Mouse (Mus musculus) kidney, postnatal 14 days (tissue): ENCODE results near the gene Mrps15.
A peak's percentile ranks its signal among the peaks of the same experiment; 100 is the strongest.
"Not testable (repeated sequence)": the region's sequence is repeated elsewhere in the genome, so short reads cannot be mapped to it uniquely, and the experiment has no call there.

Experiments
- DNase-seq: peaks from one replicate; pipeline ENCODE4 v3.0.0; 2022; ENCODE audit warnings: mixed read lengths

Gene Mrps15

DNA sequence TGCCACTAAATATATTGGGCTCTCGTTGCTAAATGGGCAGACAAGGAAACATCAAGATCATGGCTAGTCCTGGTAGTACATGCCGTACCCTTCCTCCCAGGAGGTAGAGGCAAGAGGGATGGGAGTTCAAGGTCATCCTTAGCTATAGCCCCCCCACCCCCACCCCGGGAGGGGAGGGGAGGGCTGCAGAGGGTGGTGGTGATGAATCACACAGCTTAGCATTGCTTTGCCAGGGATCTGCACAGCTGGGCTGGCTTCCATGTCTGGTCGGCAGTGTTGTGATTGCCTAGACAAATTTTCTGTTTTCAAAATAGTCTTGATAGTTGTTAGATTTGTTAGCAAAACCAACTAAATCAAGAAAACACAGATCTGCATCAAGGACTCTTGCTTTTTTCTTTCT, 32.5 kb downstream of the Mrps15 start:
- DNase-seq = no peak

DNA sequence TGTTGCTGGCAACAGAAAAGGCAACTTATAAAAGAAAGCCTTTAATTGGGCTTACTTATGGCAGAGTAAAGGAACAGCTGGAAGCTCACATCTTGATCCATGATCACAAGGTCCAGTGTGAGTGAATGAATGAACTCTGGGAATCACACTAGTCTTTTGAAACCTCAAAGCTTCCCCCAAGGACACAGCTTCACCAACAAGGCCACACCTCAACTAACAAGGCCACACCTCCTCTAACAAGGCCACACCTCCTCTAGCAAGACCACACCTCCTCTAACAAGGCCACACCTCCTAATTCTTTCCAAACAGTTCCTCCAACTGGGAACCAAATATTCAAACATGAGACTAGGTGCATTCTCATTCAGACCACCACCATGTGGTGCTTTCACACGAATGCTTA, 34.9 kb downstream of the Mrps15 start:
- DNase-seq = no peak

DNA sequence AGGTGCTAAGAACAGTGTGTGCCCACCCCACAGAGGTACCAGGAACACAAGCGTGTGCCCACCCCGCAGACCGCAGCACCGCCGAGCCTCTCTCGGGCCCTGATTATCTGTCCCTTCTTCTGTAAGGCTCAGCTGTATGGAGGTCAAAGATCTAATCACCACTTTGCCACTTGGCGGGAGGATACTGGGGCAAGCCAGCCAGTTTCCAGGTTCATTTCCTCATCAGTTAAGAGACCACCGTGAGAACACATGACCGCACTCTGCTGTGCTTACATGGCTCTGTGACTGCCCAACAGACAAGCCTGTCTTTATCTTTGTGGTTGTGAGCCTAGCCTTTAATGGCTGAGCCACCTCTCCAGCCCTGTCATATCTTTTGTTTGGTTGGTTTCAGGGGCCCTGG, 36.3 kb downstream of the Mrps15 start:
- DNase-seq = no peak

DNA sequence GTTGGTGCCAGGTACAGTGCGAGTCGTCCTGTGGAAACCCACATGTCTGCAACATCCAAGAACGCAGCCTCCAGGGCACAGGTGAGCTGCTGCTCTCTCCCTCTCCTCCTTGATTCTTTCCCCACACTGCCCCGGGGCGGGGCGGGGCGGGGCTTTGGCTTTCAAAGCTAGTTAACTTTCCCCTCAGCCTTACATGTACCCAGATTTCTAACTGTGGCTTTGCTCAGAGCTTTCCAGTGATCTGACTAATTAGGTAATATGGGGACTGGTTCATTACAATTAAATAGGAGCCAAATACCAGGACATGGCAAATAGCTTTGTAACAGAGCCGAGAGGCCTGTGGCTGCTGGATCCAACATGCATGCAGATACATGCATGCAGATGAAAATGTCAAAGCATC, 37.7 kb downstream of the Mrps15 start:
- no peak for DNase-seq

DNA sequence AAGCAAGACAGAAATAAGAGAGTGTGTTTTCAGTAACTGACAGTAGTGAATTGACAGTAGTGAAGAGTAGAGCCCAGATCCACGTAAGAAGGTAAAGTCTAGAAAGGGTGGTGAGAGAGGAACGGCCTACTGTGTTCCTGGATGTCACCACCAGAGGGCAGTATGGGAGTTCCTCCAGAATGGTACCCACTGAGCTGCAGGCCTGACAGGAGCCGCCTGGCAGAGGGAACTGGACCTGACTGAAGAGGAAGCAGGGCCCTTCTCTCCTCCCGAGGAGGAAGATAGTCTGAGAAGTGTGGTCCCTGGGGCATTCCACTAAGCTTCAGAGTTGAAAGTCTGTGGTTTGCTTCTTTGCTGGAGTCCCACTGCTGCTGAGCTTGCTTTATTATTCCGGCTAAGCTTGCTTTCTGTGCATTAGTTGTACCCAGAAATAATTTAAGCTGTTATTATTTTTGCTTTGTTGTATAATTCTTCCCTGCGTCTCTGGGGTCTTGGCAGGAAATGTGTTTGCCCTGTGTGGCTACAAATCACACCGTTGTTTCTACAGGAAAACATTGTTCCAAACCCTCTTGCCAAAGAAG, 39.4 kb downstream of the Mrps15 start:
- peak; percentile 89 for DNase-seq

DNA sequence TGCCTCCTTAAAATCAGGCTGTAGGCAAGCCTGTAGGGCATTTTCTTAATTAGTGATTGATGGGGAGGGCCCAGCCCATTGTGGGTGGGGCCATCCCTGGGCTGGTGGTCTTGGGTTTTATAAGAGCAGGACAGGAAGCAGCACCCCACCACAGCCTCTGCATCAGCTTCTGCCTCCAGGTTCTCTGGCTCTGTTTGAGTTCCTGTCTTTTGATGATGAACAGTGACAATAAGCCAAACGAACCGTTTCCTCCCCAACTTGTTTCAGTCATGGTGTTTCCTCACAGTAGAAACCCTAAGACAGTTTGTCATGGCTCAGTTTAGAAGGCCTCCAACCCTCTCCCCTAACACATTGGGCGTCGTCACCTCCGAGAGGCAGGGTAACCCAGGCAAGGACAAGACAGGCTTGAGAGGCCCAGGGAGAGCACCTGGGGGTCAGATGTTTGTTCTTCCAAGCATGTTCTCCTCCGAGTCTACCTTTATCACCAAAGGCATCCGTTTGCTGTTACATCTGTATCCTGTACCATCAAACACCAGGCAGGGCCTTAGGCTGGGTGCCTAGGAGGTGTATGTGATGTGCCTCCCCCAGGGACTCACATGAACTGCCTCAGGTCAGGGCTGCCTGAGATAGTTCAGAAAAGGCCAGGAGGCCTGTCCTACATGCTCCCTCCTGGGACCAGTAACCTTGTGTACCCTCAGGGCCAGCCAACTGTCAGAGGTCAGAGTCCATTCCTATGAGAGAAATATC, 43.5 kb downstream of the Mrps15 start:
- DNase-seq = no peak

DNA sequence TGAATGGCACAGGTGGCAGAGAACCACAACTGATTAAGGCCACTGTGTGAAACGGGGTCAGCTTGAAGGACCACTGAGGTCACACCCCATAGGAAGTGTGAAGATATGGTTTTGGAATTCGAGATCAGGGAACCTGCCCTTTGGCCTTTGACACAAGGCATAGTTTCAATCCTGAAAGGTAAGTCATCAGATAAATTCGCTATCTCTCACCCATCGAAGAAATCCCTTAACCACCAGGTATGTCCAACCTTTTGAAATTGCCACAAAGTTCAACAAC, 44.1 kb downstream of the Mrps15 start:
- no peak for DNase-seq

DNA sequence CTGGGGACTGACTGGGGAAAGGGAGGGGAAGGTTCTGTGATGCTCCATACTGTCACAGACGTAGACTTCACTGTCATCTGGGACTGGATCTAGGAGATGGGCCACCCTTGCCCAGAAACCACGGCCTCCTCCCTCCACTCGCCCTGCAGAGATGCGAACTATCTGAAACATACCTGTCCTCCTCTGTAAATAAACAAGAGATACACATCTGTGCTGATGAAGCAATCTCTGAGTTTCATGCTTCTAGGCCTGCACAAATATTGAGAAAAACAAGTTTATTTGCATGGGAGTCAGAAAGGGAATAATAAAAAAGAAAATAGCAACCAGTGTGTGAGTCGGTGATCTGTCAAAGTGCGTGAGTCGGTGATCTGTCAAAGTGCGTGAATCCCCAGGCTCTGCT, 45.1 kb downstream of the Mrps15 start:
- DNase-seq = no peak

DNA sequence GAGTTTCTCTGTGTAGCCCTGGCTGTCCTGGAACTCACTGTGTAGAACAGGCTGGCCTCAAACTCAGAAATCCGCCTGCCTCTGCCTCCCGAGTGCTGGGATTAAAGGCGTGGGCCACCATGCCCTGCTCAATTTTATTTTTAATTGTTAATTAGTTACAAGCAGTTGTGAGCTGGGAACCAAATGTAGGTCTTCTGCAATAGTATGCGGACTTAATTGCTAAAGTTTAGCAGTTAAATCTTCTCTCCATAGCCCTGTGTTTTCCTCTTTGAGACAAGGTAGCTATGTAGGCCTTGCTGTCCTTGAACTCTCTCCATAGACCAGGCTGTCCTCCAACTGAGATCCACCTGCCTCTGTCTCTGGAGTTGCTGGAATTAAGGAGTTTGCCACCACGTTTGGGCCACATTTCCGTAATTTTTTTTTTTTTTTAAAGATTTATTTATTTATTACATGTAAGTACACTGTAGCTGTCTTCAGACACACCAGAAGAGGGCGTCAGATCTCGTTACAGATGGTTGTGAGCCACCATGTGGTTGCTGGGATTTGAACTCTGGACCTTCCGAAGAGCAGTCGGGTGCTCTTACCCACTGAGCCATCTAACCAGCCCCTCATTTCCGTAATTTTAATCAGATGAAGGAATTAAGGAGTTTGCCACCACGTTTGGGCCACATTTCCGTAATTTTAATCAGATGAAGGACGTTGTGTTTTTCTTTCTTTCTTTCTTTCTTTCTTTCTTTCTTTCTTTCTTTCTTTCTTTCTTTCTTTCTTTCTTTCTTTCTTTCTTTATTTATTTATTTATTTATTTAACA, 49.1 kb downstream of the Mrps15 start:
- DNase-seq = not testable (repeated sequence)

DNA sequence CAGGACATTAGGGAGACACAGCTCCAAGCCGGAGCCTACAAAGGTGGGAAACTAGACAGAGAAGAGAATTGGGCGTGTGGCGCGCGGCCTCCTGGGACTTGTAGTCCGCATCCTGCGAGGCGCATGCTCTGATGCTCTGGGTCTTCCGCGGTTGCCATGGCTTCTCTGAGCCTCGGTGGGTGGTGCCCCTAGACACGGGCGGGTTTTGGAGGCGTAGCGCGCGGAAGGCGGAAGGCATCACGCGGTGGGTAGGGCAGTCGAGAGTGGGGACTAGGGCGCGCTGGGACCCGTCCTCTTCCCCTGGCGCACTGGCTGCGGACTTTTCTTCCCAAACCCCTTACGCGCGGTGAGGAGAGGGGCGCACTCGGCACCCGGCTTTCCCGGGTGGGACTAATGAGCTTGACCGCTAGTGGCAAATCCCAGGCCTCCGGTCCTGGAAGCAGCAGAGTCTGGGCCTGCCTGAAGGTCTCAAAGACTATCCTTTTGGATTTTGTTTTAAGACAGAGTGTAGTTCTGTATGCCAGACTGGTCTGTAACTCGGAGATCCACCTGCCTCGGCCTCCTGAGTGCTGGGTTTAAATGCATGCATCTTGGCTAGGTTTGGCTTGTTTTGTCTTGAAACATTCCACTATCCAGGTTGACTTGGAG, 49.9 kb downstream of the Mrps15 start, which contains the start of gene Lsm10:
TSS of gene Lsm10 (plus strand) at position 160 of the 648 bp plus-strand sequence.
- peak; percentile 98 for DNase-seq

DNA sequence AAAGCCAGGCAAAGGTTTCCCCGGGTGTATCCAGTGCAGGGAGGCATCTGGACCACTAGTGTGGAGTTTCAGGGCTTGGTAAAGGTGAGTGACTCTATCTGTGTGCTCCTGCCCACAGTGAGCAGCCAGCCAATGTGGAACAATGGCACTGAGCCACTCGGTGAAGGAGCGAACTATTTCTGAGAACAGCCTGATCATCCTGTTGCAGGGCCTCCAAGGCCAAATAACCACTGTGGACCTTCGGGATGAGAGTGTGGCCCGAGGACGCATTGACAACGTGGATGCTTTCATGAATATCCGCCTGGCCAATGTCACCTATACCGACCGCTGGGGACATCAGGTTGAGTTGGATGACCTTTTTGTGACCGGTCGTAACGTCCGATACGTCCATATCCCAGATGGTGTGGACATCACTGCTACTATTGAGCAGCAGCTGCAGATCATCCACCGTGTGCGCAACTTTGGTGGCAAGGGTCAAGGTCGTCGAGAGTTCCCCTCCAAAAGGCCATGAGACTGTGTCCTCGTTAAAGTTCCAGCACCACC, 51.1 kb downstream of the Mrps15 start:
- no peak for DNase-seq

DNA sequence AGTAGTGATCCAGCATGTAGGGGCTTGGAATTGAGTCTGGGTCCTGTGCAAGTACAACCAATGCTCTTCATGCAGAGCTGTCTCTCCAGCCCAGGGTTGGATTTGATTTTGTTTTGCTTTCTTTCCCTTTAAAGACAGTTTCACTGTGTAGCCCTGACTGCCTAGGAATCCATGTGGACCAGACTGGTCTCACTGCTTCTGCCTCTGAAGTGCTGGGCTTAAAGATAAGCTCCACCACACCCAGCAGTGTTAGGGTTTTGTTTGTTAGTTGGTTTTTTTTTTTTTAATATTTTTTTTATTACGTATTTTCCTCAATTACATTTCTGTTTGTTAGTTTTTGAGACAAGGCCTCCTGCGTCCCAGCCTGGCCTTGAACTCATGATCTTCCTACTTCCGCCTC, 52.6 kb downstream of the Mrps15 start:
- no peak for DNase-seq

DNA sequence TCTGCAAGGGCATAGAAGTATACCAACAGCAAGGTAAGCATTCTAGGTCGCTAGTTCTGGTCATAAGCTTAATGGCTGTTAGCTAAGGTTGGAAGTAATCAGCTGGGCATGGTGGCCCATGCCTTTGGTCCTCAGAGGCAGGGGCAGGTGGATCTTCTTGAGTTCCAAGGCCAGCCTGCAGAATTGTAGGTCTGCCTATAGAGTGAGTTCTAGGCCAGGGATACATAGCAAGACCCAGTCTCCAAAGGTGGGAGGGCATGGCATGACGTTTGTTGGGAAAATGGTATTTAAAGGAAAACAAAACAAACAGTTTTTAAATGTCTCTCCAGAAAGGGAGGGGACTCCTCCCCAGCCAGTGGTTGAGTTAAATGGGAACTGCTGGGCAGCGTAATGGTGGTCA, 54.0 kb downstream of the Mrps15 start:
- no peak for DNase-seq

DNA sequence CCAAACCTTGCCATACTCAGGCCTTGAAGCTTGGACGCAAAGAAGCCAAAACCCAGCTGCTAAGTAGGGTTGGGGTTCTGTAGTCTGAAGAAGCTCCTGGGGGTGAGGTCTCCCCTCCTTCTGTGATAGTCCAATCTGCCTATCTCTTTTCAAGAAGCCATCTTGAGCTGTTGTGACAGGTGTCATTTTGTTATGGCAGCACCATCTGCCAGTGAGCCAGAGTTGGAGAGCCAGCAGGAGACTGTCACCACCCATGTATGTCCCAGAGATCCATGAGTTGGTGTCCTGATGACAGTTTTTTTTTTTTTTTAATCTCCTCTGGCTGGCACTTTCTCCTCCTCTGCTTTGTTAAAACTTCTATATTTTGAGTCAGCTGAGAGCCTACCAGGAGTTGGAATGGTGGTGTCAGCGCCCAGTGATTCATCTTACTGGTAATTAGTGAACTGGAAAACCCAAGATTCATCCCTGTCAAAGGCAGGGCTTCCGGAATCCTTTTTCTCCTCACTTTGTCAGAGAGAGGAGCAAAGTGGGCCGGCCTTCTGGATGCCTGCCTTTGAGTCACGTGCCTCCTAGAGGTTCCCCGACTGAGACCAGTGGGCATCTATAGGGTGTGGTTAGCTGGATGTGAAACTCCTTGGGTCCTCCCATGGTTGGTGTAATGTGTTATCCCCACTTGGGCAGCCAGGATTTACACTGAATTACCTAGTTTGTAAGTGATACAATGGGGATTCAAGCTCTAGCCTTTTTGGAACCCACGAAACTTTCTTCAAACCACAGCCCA, 55.5 kb downstream of the Mrps15 start:
- DNase-seq = peak; percentile 47

DNA sequence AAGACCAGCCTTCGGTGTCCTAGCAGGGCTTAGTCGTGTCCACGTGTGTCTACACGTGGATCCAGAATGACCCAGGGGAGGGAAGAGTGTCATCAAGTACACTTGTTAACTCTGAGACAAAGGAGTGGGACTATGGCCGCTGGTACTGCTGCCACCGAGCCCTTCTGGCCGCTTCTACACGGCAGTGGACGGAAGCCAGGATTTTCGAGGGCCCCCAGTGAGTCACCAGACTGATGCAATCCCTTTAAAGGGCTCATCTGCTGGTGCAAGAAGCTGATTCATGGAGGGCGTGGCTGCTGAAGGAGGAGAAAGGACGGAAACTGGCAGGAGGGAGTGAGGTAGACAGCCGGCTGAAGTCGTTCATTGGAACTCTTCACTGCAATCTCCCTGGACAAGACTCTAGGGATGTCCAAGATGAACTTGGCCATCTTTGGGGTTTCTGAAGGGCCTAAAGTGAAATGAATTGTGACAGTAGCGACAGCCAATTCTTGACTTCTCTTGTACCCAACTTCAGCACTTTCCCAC, 56.4 kb downstream of the Mrps15 start:
- DNase-seq = peak; percentile 89

DNA sequence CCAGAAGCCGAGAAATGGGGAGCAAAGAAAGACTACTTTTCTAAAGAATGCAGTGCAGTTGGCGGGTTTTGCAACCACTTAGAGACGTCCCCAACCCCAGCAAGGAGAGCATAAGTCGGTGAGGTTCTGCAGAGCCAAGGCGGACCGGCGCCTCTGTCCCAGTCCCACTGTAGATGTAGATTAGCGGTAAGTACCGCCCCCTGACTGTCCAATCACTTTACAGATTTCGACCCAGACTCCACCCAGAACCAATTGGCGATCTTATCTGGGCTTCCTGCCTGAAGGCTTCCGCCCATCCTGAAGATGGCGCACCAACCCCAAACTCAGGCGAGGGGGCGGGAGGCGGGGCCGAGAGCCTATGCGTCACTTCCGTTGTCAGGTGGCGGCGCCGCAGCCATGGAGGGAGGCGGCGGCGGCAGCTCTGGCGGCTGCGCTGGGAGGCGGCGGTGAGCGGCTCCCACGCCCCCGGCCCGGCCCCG, 56.9 kb downstream of the Mrps15 start, which contains the start of gene Stk40:
TSS of gene Stk40 (plus strand) at position 368 of the 479 bp plus-strand sequence.
- peak; percentile 98 for DNase-seq

DNA sequence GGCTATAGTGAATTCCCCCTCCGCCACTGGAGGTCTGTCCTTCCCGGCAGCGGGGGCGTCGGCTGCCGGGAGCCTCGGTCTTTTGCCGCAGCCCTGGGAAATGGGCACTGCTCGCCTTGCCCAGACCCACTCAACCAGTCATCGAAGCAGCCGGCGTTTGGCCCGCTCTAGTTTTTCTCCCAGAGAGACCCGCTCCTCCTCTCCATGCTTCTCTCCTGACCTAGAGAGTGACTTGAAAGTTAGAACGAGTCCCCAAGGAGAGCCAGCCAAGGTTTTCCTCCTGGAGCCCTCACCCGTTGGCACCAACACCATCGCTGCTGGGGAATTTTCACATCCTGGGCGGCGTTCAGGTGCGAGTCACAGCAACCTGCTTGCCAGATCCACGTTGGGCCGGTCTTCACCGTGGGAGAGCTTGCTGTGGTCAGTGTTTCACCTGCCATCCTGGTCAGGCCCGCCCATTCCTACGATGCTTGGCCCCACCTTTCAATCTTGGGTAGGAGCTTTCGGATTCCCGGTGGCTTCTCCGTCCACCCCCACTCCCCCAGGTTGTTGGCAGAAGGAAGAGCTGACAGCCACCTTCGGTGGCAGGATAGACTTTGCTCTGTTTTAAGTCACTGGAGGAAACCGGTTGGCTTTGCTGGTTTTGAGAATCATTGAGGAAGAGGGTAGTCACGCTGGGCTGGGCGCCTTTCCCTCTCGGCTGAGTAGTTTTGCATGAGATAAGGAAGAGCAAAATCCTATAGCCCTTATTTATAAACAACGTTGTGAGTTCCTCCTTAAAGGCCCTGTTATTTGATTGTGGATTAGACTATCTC, 57.7 kb downstream of the Mrps15 start:
- DNase-seq = peak; percentile 87
